ENCODE assay signal across 8 mouse cellular contexts in the genomic region with DNA sequence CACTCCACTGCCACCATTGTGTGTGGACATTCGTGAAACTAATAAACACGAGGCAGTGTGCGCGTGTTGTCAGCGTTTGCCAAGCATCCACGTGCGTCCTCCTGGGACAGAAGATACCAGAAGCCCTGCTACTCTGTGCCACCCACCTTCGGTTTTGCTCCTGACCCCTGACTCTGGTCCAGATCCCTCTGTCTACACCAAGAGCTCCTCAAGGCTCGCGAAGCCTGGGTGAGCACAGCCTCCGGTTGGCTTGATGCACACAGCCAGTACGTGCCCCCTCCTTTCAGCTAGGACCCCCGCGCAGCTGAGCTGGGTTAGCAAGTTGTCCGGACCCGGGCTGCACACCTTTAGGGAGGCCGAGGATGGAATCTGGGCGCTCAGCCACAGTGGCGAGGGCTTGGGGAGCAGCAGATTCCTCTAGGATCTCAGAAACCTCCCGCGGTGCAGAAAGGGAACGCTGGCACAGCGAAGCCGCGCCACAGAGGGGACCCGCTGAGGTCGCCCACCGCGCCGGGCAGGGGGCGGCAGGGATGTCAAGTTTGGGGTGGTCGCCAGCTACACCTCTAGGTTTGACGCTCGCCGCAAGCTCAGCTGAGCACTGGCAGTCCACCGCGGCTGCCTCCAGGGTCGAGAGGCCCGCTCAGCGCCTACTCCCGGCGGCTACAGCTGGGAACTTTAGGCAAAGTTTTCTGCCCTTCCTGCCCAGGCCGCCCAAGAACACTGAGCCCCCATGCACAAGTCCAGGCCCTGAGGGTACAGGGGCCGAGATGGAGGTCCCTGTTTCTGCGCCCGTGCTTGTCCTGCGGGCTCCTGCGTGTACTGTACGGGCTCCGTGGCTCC. TPM values are rescaled to one million over a fixed set of nuclear protein-coding genes. Genes with fewer than 3 reads are reported as not detected.
DNase-seq lines count a peak whose midpoint lies in the region; ATAC-seq and TF ChIP-seq lines count a peak whose summit lies in the region.

No protein-coding gene starts in this region.

- peak; percentile 24 for ATAC-seq in hindbrain, postnatal 0 days
- 0 out of 2 replicates have a peak, but pooled peaks have one; percentile 16 for ATAC-seq in liver, embryonic 11.5 days (replicated peaks; ENCODE audit: low FRiP score)
- 0 out of 2 replicates have a peak, but pooled peaks have one; percentile 1 for ATAC-seq in midbrain, postnatal 0 days (ENCODE audit: low FRiP score)

- WGBS in hindbrain, postnatal 0 days, result 2% methylated on average over 50 of the region's 50 CpGs
- 5% methylated on average over 49 of the region's 50 CpGs for WGBS in liver, embryonic 11.5 days
- 1% methylated on average over 41 of the region's 50 CpGs for WGBS in midbrain, postnatal 0 days

- TF ChIP-seq CTCF in cortical plate, adult 2 months (IDR thresholded peaks at IDR 0.05; ENCODE audit: extremely low read depth, insufficient read depth, low read length), result no peak
- TF ChIP-seq CTCF in hindbrain, postnatal 0 days (IDR thresholded peaks at IDR 0.05; ENCODE audit: low read depth), result no peak
- peak; percentile 33; the same call in 1 of the 2 replicates for TF ChIP-seq CTCF in midbrain, postnatal 0 days (IDR thresholded peaks at IDR 0.05)

- peak overlapping the region; percentile 70 for H3K9ac ChIP-seq in hindbrain, postnatal 0 days (replicated peaks; ENCODE audit: low read length)
- peak overlapping the region; percentile 59 for H3K9ac ChIP-seq in liver, embryonic 11.5 days (ENCODE audit: low read depth, low read length)
- peak overlapping the region; percentile 70 for H3K9ac ChIP-seq in midbrain, postnatal 0 days (replicated peaks; ENCODE audit: low read length, poor library complexity, severe bottlenecking)

- H3K9me3 ChIP-seq in hindbrain, postnatal 0 days (ENCODE audit: low read length), result no peaks in the 10 kb centered on the region
- no peaks in the 10 kb centered on the region for H3K9me3 ChIP-seq in liver, embryonic 11.5 days (ENCODE audit: control insufficient read depth, low read length)
- H3K9me3 ChIP-seq in midbrain, postnatal 0 days (ENCODE audit: low read length), result no peaks in the 10 kb centered on the region

- peak overlapping the region; percentile 63 for H3K4me3 ChIP-seq in cortical plate, adult 2 months (ENCODE audit: insufficient read depth, low read length)
- peak overlapping the region; percentile 79 for H3K4me3 ChIP-seq in hindbrain, postnatal 0 days (ENCODE audit: low read length)
- H3K4me3 ChIP-seq in liver, embryonic 11.5 days (ENCODE audit: low read depth, low read length), result peak overlapping the region; percentile 57
- peak overlapping the region; percentile 77 for H3K4me3 ChIP-seq in midbrain, postnatal 0 days (ENCODE audit: low read depth, low read length)

- DNase-seq in layer of hippocampus, postnatal 10 days (ENCODE audit: low spot score in 2 of 2), result peak; percentile 11 to 50
- no peak for DNase-seq in layer of hippocampus, adult 11-12 months (ENCODE audit: low spot score)
- peak; percentile 33 to 68 for DNase-seq in gastrocnemius, postnatal 36 days
- DNase-seq in hindbrain, postnatal 0 days (ENCODE audit: low spot score), result peak; percentile 53
- no peak for DNase-seq in liver, embryonic 11.5 days (ENCODE audit: low spot score)
- peak; percentile 31 for DNase-seq in midbrain, postnatal 0 days (ENCODE audit: low spot score)
- DNase-seq in testis, postnatal 14 days (ENCODE audit: low spot score), result peak; percentile 14

- 0 out of 2 replicates have a peak, but pooled peaks cover 2% of the 10 kb centered on the region for H3K4me1 ChIP-seq in cortical plate, adult 2 months (ENCODE audit: control insufficient read depth, insufficient read depth, low read length)
- no peaks in the 10 kb centered on the region for H3K4me1 ChIP-seq in hindbrain, postnatal 0 days (ENCODE audit: insufficient read depth, low read length)
- peaks cover 4% of the 10 kb centered on the region; the same call in 1 of the 2 replicates for H3K4me1 ChIP-seq in liver, embryonic 11.5 days (replicated peaks; ENCODE audit: control insufficient read depth, insufficient read depth, low read length)
- H3K4me1 ChIP-seq in midbrain, postnatal 0 days (ENCODE audit: insufficient read depth, low read length), result no peaks in the 10 kb centered on the region

- peak overlapping the region; percentile 87 for H3K4me2 ChIP-seq in hindbrain, postnatal 0 days (ENCODE audit: low read depth, low read length)
- H3K4me2 ChIP-seq in liver, embryonic 11.5 days, result peak overlapping the region; percentile 75
- peak overlapping the region; percentile 95 for H3K4me2 ChIP-seq in midbrain, postnatal 0 days (ENCODE audit: low read depth, low read length, poor library complexity, severe bottlenecking)

- intact Hi-C loops in gastrocnemius, postnatal 36 days (cut with DNase I), result loop anchor here (2.0 to 10.0 kb wide), 2 partner anchors 78 to 312 kb away; no protein-coding TSS in a partner anchor

- H3K27ac ChIP-seq in cortical plate, adult 2 months (ENCODE audit: insufficient read depth, low read length), result peak overlapping the region; percentile 90; the same call in 1 of the 2 replicates
- H3K27ac ChIP-seq in hindbrain, postnatal 0 days, result peak overlapping the region; percentile 74; the same call in 1 of the 2 replicates
- no peak overlapping the region for H3K27ac ChIP-seq in liver, embryonic 11.5 days (ENCODE audit: low read depth, low read length)
- no peak overlapping the region; the same call in 1 of the 2 replicates for H3K27ac ChIP-seq in midbrain, postnatal 0 days (ENCODE audit: low read depth, low read length)

- no peaks in the 10 kb centered on the region for H3K36me3 ChIP-seq in hindbrain, postnatal 0 days (ENCODE audit: insufficient read depth, low read length)
- H3K36me3 ChIP-seq in liver, embryonic 11.5 days (ENCODE audit: control insufficient read depth, insufficient read depth, low read length), result no peaks in the 10 kb centered on the region
- no peaks in the 10 kb centered on the region for H3K36me3 ChIP-seq in midbrain, postnatal 0 days (ENCODE audit: insufficient read depth, low read length)

- no peak for TF ChIP-seq POLR2A in cortical plate, adult 2 months (IDR thresholded peaks at IDR 0.05; ENCODE audit: extremely low read depth, insufficient read depth, low read length)

- no peaks in the 10 kb centered on the region for H3K27me3 ChIP-seq in hindbrain, postnatal 0 days (ENCODE audit: insufficient read depth, low read length)
- peaks cover 37% of the 10 kb centered on the region for H3K27me3 ChIP-seq in liver, embryonic 11.5 days (replicated peaks; ENCODE audit: control insufficient read depth, insufficient read depth, low read length)
- H3K27me3 ChIP-seq in midbrain, postnatal 0 days (ENCODE audit: insufficient read depth, low read length), result no peaks in the 10 kb centered on the region

RNA-seq across cellular contexts. Expression of a gene that starts 1.1 kb away (rescaled TPM):
- 10 to 100 TPM; 27.3 to 31.9 TPM for total RNA-seq in layer of hippocampus, postnatal 10 days (2021)
- polyA plus RNA-seq in cortical plate, adult 2 months (2012; rRNA removed), result 19.9 and 21.8 TPM in 2 replicates
- 10 to 100 TPM; 19.9 to 22.4 TPM for total RNA-seq in gastrocnemius, postnatal 36 days (2021)
- total RNA-seq in hindbrain, postnatal 0 days (2014; rRNA removed), result 52.4 and 63.6 TPM in 2 replicates
- polyA plus RNA-seq in hindbrain, postnatal 0 days (2015; fragmentation: Nextera tagmentation; extraction: Ambion mirVana), result 19.3 and 19.9 TPM in 2 replicates
- 5.0 and 5.7 TPM in 2 replicates for polyA plus RNA-seq in liver, embryonic 11.5 days (2014; fragmentation: Nextera tagmentation; extraction: Ambion mirVana)
- 43.5 and 45.4 TPM in 2 replicates for total RNA-seq in midbrain, postnatal 0 days (2014; rRNA removed)
- 15.9 and 18.3 TPM in 2 replicates for polyA plus RNA-seq in midbrain, postnatal 0 days (2015; fragmentation: Nextera tagmentation; extraction: Ambion mirVana)

Comparison
In these comparisons a context has a peak if more than half of its experiments do, and no peak if none do; other contexts are left out.
1. DNase-seq: peak in layer of hippocampus, postnatal 10 days (2 of 2), gastrocnemius, postnatal 36 days (2 of 2), hindbrain, postnatal 0 days (single experiment), midbrain, postnatal 0 days (single experiment) and testis, postnatal 14 days (single experiment); none in layer of hippocampus, adult 11-12 months (single experiment) and liver, embryonic 11.5 days (single experiment).
2. H3K27ac ChIP-seq: peak in cortical plate, adult 2 months (single experiment) and hindbrain, postnatal 0 days (single experiment); none in liver, embryonic 11.5 days (single experiment) and midbrain, postnatal 0 days (single experiment).
3. Peak in every context shown above with its lines, with median percentiles within 50 percentile points of each other: H3K4me3 ChIP-seq, ATAC-seq, H3K4me2 ChIP-seq and H3K9ac ChIP-seq.